Mouse (Mus musculus): ENCODE measurements around the gene Tspan31. TPM values are rescaled to one million over a fixed set of nuclear protein-coding genes. Genes with fewer than 3 reads are reported as not detected.
"Not testable (repeated sequence)": the region's sequence is repeated elsewhere in the genome, so short reads cannot be mapped to it uniquely, and the experiment has no call there.

Tspan31 gene
- polyA plus RNA-seq, 1 experiment from 2014 or later, result 110 TPM

GRCm38 (mm10) chr10:127062503-127062902 is 7.6 kb downstream of the Tspan31 start:
- H3K4me3 ChIP-seq (ENCODE audit: low read depth, low read length), result no peak overlapping the region
- H3K9ac ChIP-seq (ENCODE audit: low read depth, low read length), result no peak overlapping the region
- 77% methylated on average over 5 of the region's 5 CpGs for WGBS
- no peaks in the 10 kb centered on the region for H3K27me3 ChIP-seq (ENCODE audit: control insufficient read depth, insufficient read depth, low read depth, low read length)
- ATAC-seq, result no peak
- H3K9me3 ChIP-seq (replicated peaks; ENCODE audit: control insufficient read depth, low read length, poor library complexity, severe bottlenecking), result no peaks in the 10 kb centered on the region
- peak overlapping the region; percentile 87 for H3K27ac ChIP-seq (ENCODE audit: low read length)
- peaks cover 25% of the 10 kb centered on the region for H3K36me3 ChIP-seq (ENCODE audit: control insufficient read depth, insufficient read depth, low read length)
- H3K4me2 ChIP-seq (ENCODE audit: low read length), result peak overlapping the region; percentile 54
- H3K4me1 ChIP-seq (ENCODE audit: control insufficient read depth, insufficient read depth, low read length), result peaks cover 31% of the 10 kb centered on the region

- WGBS, result 92% methylated on average over 4 of the region's 4 CpGs
- ATAC-seq; H3K4me3 ChIP-seq (ENCODE audit: low read depth, low read length); H3K9me3 ChIP-seq (replicated peaks; ENCODE audit: control insufficient read depth, low read length, poor library complexity, severe bottlenecking); H3K9ac ChIP-seq (ENCODE audit: low read depth, low read length); H3K27me3 ChIP-seq (ENCODE audit: control insufficient read depth, insufficient read depth, low read depth, low read length); H3K4me2 ChIP-seq (ENCODE audit: low read length): not testable (repeated sequence)
- peaks cover 32% of the 10 kb centered on the region for H3K4me1 ChIP-seq (ENCODE audit: control insufficient read depth, insufficient read depth, low read length)
- peaks cover 27% of the 10 kb centered on the region for H3K36me3 ChIP-seq (ENCODE audit: control insufficient read depth, insufficient read depth, low read length)
- peak overlapping the region; percentile 87 for H3K27ac ChIP-seq (ENCODE audit: low read length)
Observed at GRCm38 (mm10) chr10:127062101-127062500, 8.0 kb downstream of the Tspan31 start.

- peak overlapping the region; percentile 89 for H3K27ac ChIP-seq (ENCODE audit: low read length)
- peaks cover 25% of the 10 kb centered on the region for H3K36me3 ChIP-seq (ENCODE audit: control insufficient read depth, insufficient read depth, low read length)
- H3K9ac ChIP-seq (ENCODE audit: low read depth, low read length), result peak overlapping the region; percentile 91
- peak overlapping the region; percentile 82 for H3K4me2 ChIP-seq (ENCODE audit: low read length)
- peaks cover 32% of the 10 kb centered on the region for H3K4me1 ChIP-seq (ENCODE audit: control insufficient read depth, insufficient read depth, low read length)
- H3K4me3 ChIP-seq (ENCODE audit: low read depth, low read length), result peak overlapping the region; percentile 85; the same call in 1 of the 2 replicates
- H3K9me3 ChIP-seq (replicated peaks; ENCODE audit: control insufficient read depth, low read length, poor library complexity, severe bottlenecking), result no peaks in the 10 kb centered on the region
- no peaks in the 10 kb centered on the region for H3K27me3 ChIP-seq (ENCODE audit: control insufficient read depth, insufficient read depth, low read depth, low read length)
- WGBS, result 70% methylated on average over 2 of the region's 2 CpGs
- ATAC-seq, result no peak
Observed at GRCm38 (mm10) chr10:127061513-127061912, 8.6 kb downstream of the Tspan31 start.

GRCm38 (mm10) chr10:127061085-127061484 is 9.0 kb downstream of the Tspan31 start:
- peaks cover 25% of the 10 kb centered on the region for H3K36me3 ChIP-seq (ENCODE audit: control insufficient read depth, insufficient read depth, low read length)
- H3K27ac ChIP-seq (ENCODE audit: low read length), result peak overlapping the region; percentile 89
- ATAC-seq, result no peak
- peak overlapping the region; percentile 85 for H3K4me3 ChIP-seq (ENCODE audit: low read depth, low read length)
- H3K9me3 ChIP-seq (replicated peaks; ENCODE audit: control insufficient read depth, low read length, poor library complexity, severe bottlenecking), result no peaks in the 10 kb centered on the region
- 11% methylated on average over 5 of the region's 5 CpGs for WGBS
- no peaks in the 10 kb centered on the region for H3K27me3 ChIP-seq (ENCODE audit: control insufficient read depth, insufficient read depth, low read depth, low read length)
- peak overlapping the region; percentile 82 for H3K4me2 ChIP-seq (ENCODE audit: low read length)
- H3K9ac ChIP-seq (ENCODE audit: low read depth, low read length), result peak overlapping the region; percentile 91
- H3K4me1 ChIP-seq (ENCODE audit: control insufficient read depth, insufficient read depth, low read length), result peaks cover 32% of the 10 kb centered on the region

- Histone ChIP-seq H3K36me3 (ENCODE audit: control insufficient read depth, insufficient read depth, low read length) (peaks cover 24% of the 10 kb centered on the region), H3K27me3 (ENCODE audit: control insufficient read depth, insufficient read depth, low read depth, low read length) (no peaks in the 10 kb centered on the region), H3K9me3 (replicated peaks; ENCODE audit: control insufficient read depth, low read length, poor library complexity, severe bottlenecking) (no peaks in the 10 kb centered on the region), H3K4me3 (ENCODE audit: low read depth, low read length) (peak within 1 kb of the TSS; percentile 85), H3K9ac (ENCODE audit: low read depth, low read length) (peak within 1 kb of the TSS; percentile 91), H3K4me2 (ENCODE audit: low read length) (peak within 1 kb of the TSS; percentile 82), H3K27ac (ENCODE audit: low read length) (peak within 1 kb of the TSS; percentile 89), H3K4me1 (ENCODE audit: control insufficient read depth, insufficient read depth, low read length) (peaks cover 32% of the 10 kb centered on the region)
- WGBS, result under 1% methylated on average over 46 of the region's 72 CpGs
- peak; percentile 43 for ATAC-seq
Observed at GRCm38 (mm10) chr10:127059968-127060916, 9.8 kb downstream of the Tspan31 start, which contains the start of gene March9. March9 (minus strand) TSS chr10:127060184.

- Histone ChIP-seq H3K4me1 (ENCODE audit: control insufficient read depth, insufficient read depth, low read length) (peaks cover 28% of the 10 kb centered on the region), H3K9ac (ENCODE audit: low read depth, low read length) (peak overlapping the region; percentile 91), H3K27me3 (ENCODE audit: control insufficient read depth, insufficient read depth, low read depth, low read length) (no peaks in the 10 kb centered on the region), H3K4me2 (ENCODE audit: low read length) (peak overlapping the region; percentile 82), H3K4me3 (ENCODE audit: low read depth, low read length) (peak overlapping the region; percentile 85), H3K36me3 (ENCODE audit: control insufficient read depth, insufficient read depth, low read length) (peaks cover 26% of the 10 kb centered on the region), H3K27ac (ENCODE audit: low read length) (peak overlapping the region; percentile 89), H3K9me3 (replicated peaks; ENCODE audit: control insufficient read depth, low read length, poor library complexity, severe bottlenecking) (no peaks in the 10 kb centered on the region)
- under 1% methylated on average over 39 of the region's 92 CpGs for WGBS
- ATAC-seq, result 0 out of 2 replicates have a peak, but pooled peaks have one; percentile 0
Observed at GRCm38 (mm10) chr10:127059174-127059967, 10.7 kb downstream of the Tspan31 start.

- WGBS, result 3% methylated on average over 8 of the region's 8 CpGs
- Histone ChIP-seq H3K9ac (ENCODE audit: low read depth, low read length) (peak overlapping the region; percentile 91), H3K4me2 (ENCODE audit: low read length) (peak overlapping the region; percentile 82), H3K9me3 (replicated peaks; ENCODE audit: control insufficient read depth, low read length, poor library complexity, severe bottlenecking) (no peaks in the 10 kb centered on the region), H3K27ac (ENCODE audit: low read length) (peak overlapping the region; percentile 89), H3K4me3 (ENCODE audit: low read depth, low read length) (peak overlapping the region; percentile 85), H3K36me3 (ENCODE audit: control insufficient read depth, insufficient read depth, low read length) (peaks cover 30% of the 10 kb centered on the region), H3K27me3 (ENCODE audit: control insufficient read depth, insufficient read depth, low read depth, low read length) (no peaks in the 10 kb centered on the region), H3K4me1 (ENCODE audit: control insufficient read depth, insufficient read depth, low read length) (peaks cover 28% of the 10 kb centered on the region)
- ATAC-seq, result no peak
Observed at GRCm38 (mm10) chr10:127058708-127059107, 11.4 kb downstream of the Tspan31 start.

GRCm38 (mm10) chr10:127058161-127058560 is 11.9 kb downstream of the Tspan31 start:
- no peaks in the 10 kb centered on the region for H3K9me3 ChIP-seq (replicated peaks; ENCODE audit: control insufficient read depth, low read length, poor library complexity, severe bottlenecking)
- H3K36me3 ChIP-seq (ENCODE audit: control insufficient read depth, insufficient read depth, low read length), result peaks cover 30% of the 10 kb centered on the region
- no peaks in the 10 kb centered on the region for H3K27me3 ChIP-seq (ENCODE audit: control insufficient read depth, insufficient read depth, low read depth, low read length)
- peak overlapping the region; percentile 17; the same call in 1 of the 2 replicates for H3K9ac ChIP-seq (ENCODE audit: low read depth, low read length)
- WGBS, result 0% methylated on average over 9 of the region's 9 CpGs
- peaks cover 28% of the 10 kb centered on the region for H3K4me1 ChIP-seq (ENCODE audit: control insufficient read depth, insufficient read depth, low read length)
- no peak overlapping the region for H3K27ac ChIP-seq (ENCODE audit: low read length)
- H3K4me2 ChIP-seq (ENCODE audit: low read length), result peak overlapping the region; percentile 82
- no peak for ATAC-seq
- peak overlapping the region; percentile 85 for H3K4me3 ChIP-seq (ENCODE audit: low read depth, low read length)
